Mouse (Mus musculus) heart, embryonic 14.5 days (tissue): Measurements from ENCODE around the gene Ankrd13d. TPM values are rescaled to one million over a fixed set of nuclear protein-coding genes. Genes with fewer than 3 reads are reported as not detected.

ENCODE experiments used
- ATAC-seq: fragments of 200-750 bp; cut with Nextera tagmentation; 2 replicates; pipeline ENCODE4 v1.8.0; 2017; ENCODE audit warnings: low read depth, moderate TSS enrichment; ENCODE audit not compliant: insufficient number of reproducible peaks, insufficient read depth, low FRiP score
- H3K27ac ChIP-seq, 2 experiments: fragments of 200-500 bp in 1 of 2; fragments of 300-500 bp in 1 of 2; sonication (generic) in 1 of 2; replicated peaks in 1 of 2; 2 replicates each; pipeline ENCODE4 v1.5.1; 2012 to 2014; ENCODE audit warnings: low read depth in 2 of 2, low read length in 2 of 2, control low read depth in 1 of 2, mild to moderate bottlenecking in 1 of 2, mixed read lengths in 1 of 2; ENCODE audit not compliant: control insufficient read depth in 1 of 2, insufficient read depth in 1 of 2
- H3K27me3 ChIP-seq: fragments of 300-500 bp; sonication (generic); 2 replicates; pipeline ENCODE4 v1.6.1; 2014; ENCODE audit warnings: mild to moderate bottlenecking, low read length, control low read depth; ENCODE audit not compliant: control insufficient read depth, insufficient read depth
- H3K36me3 ChIP-seq: fragments of 300-500 bp; sonication (generic); 2 replicates; pipeline ENCODE4 v1.6.1; 2014; ENCODE audit warnings: mild to moderate bottlenecking, control low read depth, low read length, mixed read lengths; ENCODE audit not compliant: control insufficient read depth, insufficient read depth
- H3K4me1 ChIP-seq, 2 experiments: fragments of 200-500 bp in 1 of 2; fragments of 300-500 bp in 1 of 2; sonication (generic) in 1 of 2; 2 replicates each; pipeline ENCODE4 v1.6.1; 2012 to 2014; ENCODE audit warnings: low read length in 2 of 2, control low read depth in 1 of 2, mixed read lengths in 1 of 2; ENCODE audit not compliant: control insufficient read depth in 2 of 2, insufficient read depth in 2 of 2
- H3K4me2 ChIP-seq: fragments of 300-500 bp; sonication (generic); 2 replicates; pipeline ENCODE4 v1.6.1; 2014; ENCODE audit warnings: mild to moderate bottlenecking, low read length
- H3K4me3 ChIP-seq, 2 experiments: fragments of 200-500 bp in 1 of 2; fragments of 300-500 bp in 1 of 2; sonication (generic) in 1 of 2; 2 replicates each; pipeline ENCODE4 v1.5.1; 2012 to 2014; ENCODE audit warnings: low read length in 2 of 2, mild to moderate bottlenecking in 2 of 2, control low read depth in 1 of 2, low read depth in 1 of 2, moderate library complexity in 1 of 2; ENCODE audit not compliant: control insufficient read depth in 1 of 2, insufficient read depth in 1 of 2
- H3K9ac ChIP-seq: fragments of 300-500 bp; sonication (generic); 2 replicates; pipeline ENCODE4 v1.6.1; 2014; ENCODE audit warnings: mild to moderate bottlenecking, low read length
- H3K9me3 ChIP-seq: fragments of 300-500 bp; sonication (generic); 2 replicates; pipeline ENCODE4 v1.6.1; 2016; ENCODE audit warnings: low read length, control low read depth; ENCODE audit not compliant: control insufficient read depth
- WGBS: fragments of 180-500 bp; shearing (Covaris S2); extraction: QIAGEN DNeasy Blood & Tissue Kit; methylation state at CpG from one replicate; pipeline ENCODE4 v1.1.7; 2014; 5-methylcytosine and 5-hydroxymethylcytosine counted together
- polyA plus RNA-seq: library from polyadenylated mRNA; unstranded; fragments of >200 nt; fragmentation: Nextera tagmentation; extraction: Ambion mirVana; gene quantifications from 2 replicates; pipeline ENCODE4 v1.2.1, GENCODE M21; 2014

Gene Ankrd13d
- polyA plus RNA-seq, 1 experiment from 2014 or later, result 1.4 TPM

DNA sequence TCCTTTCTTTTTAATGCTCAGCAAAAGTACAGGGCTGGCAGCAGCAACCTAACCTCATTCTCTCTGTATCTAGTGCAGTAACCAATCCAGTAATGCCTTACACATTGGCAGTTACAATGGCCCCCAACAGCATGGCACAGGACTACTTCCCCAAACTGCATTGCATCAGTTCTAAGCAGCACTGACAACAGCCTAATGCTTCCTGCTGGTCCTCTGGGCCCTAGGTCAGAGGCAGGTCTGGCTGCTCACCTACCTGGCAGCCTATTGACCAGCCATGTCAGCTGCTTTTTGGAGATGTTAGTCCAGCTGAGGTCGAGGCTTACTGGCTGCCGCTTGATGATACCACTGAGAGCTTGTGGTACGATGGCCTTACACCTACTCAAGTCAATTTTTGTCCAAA is 39.2 kb upstream of the Ankrd13d start:
- H3K36me3 ChIP-seq, result peaks cover 100% of the 10 kb centered on the region
- no peak overlapping the region for H3K9ac ChIP-seq
- H3K4me2 ChIP-seq, result no peak overlapping the region
- H3K4me1 ChIP-seq, result peaks cover 2 to 10% of the 10 kb centered on the region in 2 experiments; a peak in 3 of 4 replicates
- H3K27ac ChIP-seq, result no peak overlapping the region
- ATAC-seq, result no peak
- H3K4me3 ChIP-seq, result no peak overlapping the region
- no peaks in the 10 kb centered on the region for H3K9me3 ChIP-seq
- whole genome bisulfite sequencing, result 89% methylated on average over 3 of the region's 3 CpGs
- no peaks in the 10 kb centered on the region for H3K27me3 ChIP-seq

DNA sequence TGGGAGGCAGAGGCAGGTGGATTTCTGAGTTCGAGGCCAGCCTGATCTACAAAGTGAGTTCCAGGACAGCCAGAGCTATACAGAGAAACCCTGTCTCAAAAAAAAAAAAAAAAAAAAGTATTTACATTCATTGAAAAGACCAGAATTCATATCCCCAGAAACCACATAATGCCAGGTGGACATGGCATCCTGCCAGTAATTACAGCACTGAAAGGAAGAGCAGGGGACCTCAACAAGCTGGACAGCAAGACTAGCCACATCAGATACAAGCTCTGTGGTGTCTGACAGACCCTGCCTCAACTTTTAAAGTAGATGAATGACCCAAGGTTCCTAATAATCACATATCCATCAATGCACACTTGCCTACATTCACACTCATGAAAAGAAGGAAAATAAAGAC is 38.7 kb upstream of the Ankrd13d start:
- Histone ChIP-seq H3K27ac (no peak overlapping the region), H3K36me3 (peaks cover 100% of the 10 kb centered on the region), H3K4me3 (no peak overlapping the region), H3K27me3 (no peaks in the 10 kb centered on the region), H3K4me1 (peaks cover 2 to 10% of the 10 kb centered on the region in 2 experiments; a peak in 3 of 4 replicates), H3K9me3 (no peaks in the 10 kb centered on the region), H3K9ac (no peak overlapping the region), H3K4me2 (no peak overlapping the region)
- no peak for ATAC-seq
- WGBS, result 100% methylated on average over 1 of the region's 1 CpGs

DNA sequence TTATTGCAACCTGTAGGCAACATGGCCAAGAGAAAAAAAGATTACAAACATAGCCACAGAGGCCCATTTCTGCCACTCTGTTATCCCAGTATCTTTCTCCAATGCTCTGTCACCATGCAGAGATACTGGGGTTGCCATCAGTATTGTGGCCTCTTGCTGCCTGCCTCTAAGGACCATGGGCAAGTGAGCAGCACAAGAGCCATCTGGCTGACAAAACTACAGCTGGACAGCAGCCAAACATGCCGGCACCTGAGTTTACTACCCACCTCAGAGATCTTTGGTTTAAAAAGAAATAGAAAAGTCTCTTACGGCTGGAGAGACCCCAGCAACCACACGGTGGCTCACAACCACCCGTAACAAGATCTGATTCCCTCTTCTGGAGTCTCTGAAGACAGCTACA is 36.3 kb upstream of the Ankrd13d start:
- WGBS, result 61% methylated on average over 4 of the region's 4 CpGs
- ATAC-seq, result no peak
- Histone ChIP-seq H3K4me2 (no peak overlapping the region), H3K9me3 (no peaks in the 10 kb centered on the region), H3K4me3 (no peak overlapping the region), H3K9ac (no peak overlapping the region), H3K4me1 (peaks cover 4 to 21% of the 10 kb centered on the region in 2 experiments; a peak in 3 of 4 replicates), H3K27ac (no peak overlapping the region), H3K36me3 (peaks cover 89% of the 10 kb centered on the region), H3K27me3 (no peaks in the 10 kb centered on the region)

DNA sequence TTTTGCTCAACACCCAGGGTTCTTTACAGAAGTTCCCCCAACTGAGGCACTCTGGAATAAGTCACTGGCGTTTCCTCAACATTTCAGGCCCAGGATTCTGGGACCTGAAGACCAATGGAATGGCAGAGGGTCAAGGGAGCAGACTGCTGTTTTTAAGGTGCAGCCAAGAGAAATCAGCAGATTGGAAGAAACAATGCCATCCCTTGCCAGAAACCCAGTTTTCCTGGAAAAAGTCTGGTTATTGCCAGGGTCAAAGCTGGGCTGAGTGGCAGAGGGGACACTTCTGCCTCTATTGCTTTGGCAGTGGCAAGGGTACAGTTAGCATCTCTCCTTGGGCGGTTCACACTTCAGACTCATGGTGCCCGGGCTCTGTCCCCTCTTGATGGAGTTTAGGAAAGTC is 34.2 kb upstream of the Ankrd13d start:
- Histone ChIP-seq H3K27ac (no peak overlapping the region), H3K9ac (no peak overlapping the region), H3K4me1 (peaks cover 4 to 21% of the 10 kb centered on the region in 2 experiments; a peak in 3 of 4 replicates), H3K4me2 (no peak overlapping the region), H3K36me3 (peaks cover 72% of the 10 kb centered on the region), H3K27me3 (no peaks in the 10 kb centered on the region), H3K9me3 (no peaks in the 10 kb centered on the region), H3K4me3 (no peak overlapping the region)
- 90% methylated on average over 3 of the region's 3 CpGs for WGBS
- ATAC-seq, result no peak

DNA sequence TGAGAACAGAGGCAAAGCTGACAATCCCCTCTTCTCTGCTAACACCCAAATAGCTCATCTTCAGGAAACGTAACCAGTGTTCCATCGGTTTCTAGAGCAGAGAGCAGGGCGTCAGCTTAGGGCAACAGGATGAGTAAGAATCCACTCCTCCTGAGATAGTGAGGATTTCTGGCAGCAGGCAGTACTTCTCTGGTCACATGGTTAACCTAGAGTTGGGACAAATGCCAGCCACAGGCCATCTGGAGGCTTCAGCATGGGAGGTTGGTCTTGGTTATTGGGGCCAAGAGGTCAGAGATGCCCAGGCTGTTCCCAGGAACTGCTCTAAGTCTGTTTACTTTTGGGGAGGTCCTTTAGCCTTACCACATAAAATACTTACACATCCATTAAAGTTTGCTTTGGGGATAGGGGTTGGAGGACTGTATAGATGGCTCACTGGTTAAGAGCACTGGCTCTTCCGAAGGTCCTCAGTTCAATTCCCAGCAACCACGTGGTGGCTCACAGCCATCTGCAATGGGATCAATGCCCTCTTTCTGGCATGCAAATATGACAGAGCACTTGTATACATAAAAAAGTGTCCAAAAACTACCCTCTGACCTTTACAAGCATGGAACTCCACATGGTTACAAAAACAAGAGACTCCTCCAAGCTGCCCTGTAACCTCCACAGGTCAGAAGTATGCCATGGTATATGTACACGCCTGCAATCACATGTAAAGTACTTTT is 32.4 kb upstream of the Ankrd13d start:
- Histone ChIP-seq H3K9ac (no peak overlapping the region), H3K9me3 (no peaks in the 10 kb centered on the region), H3K4me3 (no peak overlapping the region), H3K36me3 (peaks cover 54% of the 10 kb centered on the region), H3K27me3 (no peaks in the 10 kb centered on the region), H3K4me1 (peaks cover 4 to 21% of the 10 kb centered on the region in 2 experiments; a peak in 3 of 4 replicates), H3K4me2 (no peak overlapping the region), H3K27ac (no peak overlapping the region; a peak in 1 of 4 replicates)
- WGBS, result 46% methylated on average over 6 of the region's 6 CpGs
- peak; percentile 29; the same call in 1 of the 2 replicates for ATAC-seq

DNA sequence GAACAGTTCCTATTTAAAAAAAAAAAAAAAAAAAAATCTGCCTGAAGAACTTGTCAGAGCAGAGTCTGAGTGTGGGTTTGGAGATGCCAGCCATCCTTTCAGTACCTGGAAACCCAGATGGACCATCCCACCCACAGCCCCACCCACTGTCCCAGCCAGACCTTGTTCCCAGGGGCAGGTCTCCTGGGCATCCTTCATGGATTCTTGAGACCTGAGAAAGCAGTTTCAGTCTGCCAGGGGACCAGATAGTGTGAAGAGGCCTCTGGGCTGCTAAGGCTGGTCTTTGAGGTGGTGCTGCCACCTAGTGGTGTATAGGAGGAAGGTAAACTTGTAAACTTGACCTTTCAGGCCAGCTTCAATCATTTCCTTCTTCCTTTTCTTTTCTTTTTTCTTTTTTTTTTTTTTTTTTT is 26.8 kb upstream of the Ankrd13d start:
- Histone ChIP-seq H3K27me3 (no peaks in the 10 kb centered on the region), H3K36me3 (0 out of 2 replicates have a peak, but pooled peaks cover 4% of the 10 kb centered on the region), H3K4me2 (no peak overlapping the region), H3K4me3 (no peak overlapping the region), H3K4me1 (peaks cover 2 to 9% of the 10 kb centered on the region in 2 experiments; a peak in 2 of 4 replicates), H3K9me3 (no peaks in the 10 kb centered on the region), H3K9ac (no peak overlapping the region), H3K27ac (0 out of 4 replicates have a peak overlapping the region, but pooled peaks of 1 of the 2 experiments have one; percentile 6)
- no peak for ATAC-seq

DNA sequence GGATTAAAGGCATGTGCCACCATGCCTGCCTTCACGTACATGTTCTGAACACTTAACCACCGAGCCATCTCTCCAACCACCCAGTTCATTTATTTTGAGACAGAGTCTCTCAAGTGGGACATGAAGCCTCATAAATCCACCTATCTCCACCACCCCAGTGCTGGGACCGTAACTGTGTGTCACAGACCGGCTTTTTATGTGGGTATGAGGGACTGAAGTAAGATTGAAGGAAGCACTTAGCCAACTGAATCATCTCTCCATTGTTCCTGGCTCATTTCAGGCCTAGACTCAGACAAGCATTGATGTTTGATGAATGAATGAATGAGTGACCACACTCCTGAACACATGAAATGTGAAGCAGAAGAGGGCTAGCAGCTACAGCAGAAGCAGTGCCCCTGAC is 26.4 kb upstream of the Ankrd13d start:
- no peak overlapping the region for H3K4me3 ChIP-seq
- H3K9me3 ChIP-seq, result no peaks in the 10 kb centered on the region
- no peak for ATAC-seq
- H3K36me3 ChIP-seq, result 0 out of 2 replicates have a peak, but pooled peaks cover 4% of the 10 kb centered on the region
- H3K4me2 ChIP-seq, result no peak overlapping the region
- H3K27ac ChIP-seq, result 0 out of 4 replicates have a peak overlapping the region, but pooled peaks of 1 of the 2 experiments have one; percentile 6
- 93% methylated on average over 4 of the region's 4 CpGs for WGBS
- no peak overlapping the region for H3K9ac ChIP-seq
- H3K27me3 ChIP-seq, result no peaks in the 10 kb centered on the region
- peaks cover 6 to 13% of the 10 kb centered on the region in 2 experiments for H3K4me1 ChIP-seq
